Mouse (Mus musculus) splenic B cell, adult 2 months (primary cell): ENCODE measurements around the gene Rnf215.
"Not testable (repeated sequence)": the region's sequence is repeated elsewhere in the genome, so short reads cannot be mapped to it uniquely, and the experiment has no call there.

Source experiments
- DNase-seq: peaks from one replicate; pipeline ENCODE4 v3.0.0-alpha.2; 2011; ENCODE audit warnings: low read depth, low spot score
- H3K27me3 ChIP-seq: 2 replicates; pipeline ENCODE4 v1.6.1; 2012; ENCODE audit warnings: mild to moderate bottlenecking, low read length, moderate library complexity, mixed read lengths; ENCODE audit not compliant: control insufficient read depth, poor library complexity, insufficient read depth, severe bottlenecking
- H3K36me3 ChIP-seq: 2 replicates; pipeline ENCODE4 v1.6.1; 2012; ENCODE audit warnings: mild to moderate bottlenecking, low read length, moderate library complexity, mixed read lengths; ENCODE audit not compliant: control insufficient read depth, poor library complexity, insufficient read depth, severe bottlenecking

The Rnf215 gene

DNA sequence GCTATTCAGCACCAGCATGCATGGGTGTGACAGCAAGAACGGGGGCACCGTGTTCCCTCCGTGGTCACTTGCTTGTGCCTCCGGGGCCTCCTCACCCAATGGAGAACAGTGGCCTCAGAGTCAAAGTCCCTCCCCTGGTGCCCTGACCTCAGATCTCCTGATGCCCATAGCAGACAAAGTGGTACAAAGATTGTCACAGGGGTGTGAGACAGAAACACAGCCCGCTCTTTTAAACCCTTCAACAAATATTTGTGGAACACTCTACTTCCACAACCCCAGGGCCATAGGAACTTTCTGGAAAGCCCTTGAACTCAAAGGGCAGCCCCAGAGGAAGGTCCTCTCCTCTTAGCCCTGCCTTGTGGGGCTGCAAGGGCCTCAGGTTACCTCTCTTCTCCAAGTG is 12.8 kb upstream of the Rnf215 start:
- Histone ChIP-seq H3K27me3 (no peaks in the 10 kb centered on the region), H3K36me3 (no peaks in the 10 kb centered on the region)
- DNase-seq = no peak

DNA sequence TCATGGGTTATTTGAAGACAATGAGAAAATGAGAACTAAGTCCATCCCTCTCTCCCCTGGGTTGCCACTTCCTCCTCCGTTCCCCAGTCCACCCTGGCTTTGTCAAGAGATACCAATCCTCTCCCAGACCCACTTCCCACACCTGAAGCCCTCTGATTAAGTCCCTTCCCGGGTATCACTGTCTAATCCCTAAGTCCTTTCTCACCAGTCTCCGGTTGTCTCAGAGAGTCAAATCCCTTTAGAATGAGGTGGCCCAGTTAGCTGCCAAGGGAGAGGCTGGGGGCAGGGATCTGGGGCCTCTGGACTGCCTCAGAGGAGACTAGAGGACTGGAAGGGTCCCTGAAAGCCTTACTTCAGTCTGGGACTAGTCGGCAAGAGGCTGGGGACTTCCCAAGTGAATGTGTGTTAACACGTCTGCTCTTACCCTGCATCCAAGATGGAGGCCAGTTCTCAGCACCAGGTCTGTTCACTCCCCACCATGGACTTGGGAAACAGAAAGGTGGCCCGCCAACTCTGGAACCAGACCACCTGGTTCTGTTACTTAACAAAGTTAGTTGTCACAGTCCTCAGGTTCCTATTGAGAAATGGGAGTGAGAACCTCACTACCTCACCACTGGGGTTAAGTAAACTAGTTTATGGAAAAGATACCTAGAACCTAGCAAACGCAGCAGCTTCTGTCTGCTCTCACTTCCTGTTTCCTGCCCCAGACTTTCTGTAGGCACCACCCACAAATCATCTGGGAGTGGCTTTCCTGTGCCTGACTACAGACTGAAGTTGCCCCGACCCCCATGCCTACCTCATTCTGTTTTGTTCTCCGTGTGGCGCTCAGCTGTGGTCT is 12.0 kb upstream of the Rnf215 start, which contains the start of gene Sec14l2:
Gene Sec14l2, minus strand, starts transcription at position 674 of the 838 bp plus-strand sequence.
- Histone ChIP-seq H3K36me3 (no peaks in the 10 kb centered on the region), H3K27me3 (no peaks in the 10 kb centered on the region)
- DNase-seq = peak; percentile 70

DNA sequence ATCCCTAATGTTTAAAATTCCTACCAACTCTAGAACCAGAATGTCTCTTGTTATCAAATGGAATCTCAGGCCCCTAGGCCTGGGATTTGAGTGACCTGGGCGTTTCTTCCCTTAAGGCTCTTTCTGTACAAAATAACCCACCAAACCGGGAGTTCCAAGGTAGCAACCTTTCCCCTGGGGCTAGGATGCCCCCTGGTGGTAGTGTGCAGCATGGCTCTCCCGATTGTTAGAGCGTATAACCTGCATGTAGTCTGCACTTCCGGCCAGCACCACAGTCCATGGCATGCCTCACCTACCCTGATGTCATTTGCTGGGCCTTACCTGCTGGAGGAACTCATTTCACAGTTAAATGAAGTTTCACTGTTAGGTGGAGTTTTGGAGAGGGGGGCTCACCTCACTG is 11.1 kb upstream of the Rnf215 start:
- Histone ChIP-seq H3K27me3 (no peaks in the 10 kb centered on the region), H3K36me3 (no peaks in the 10 kb centered on the region)
- DNase-seq = peak; percentile 63

DNA sequence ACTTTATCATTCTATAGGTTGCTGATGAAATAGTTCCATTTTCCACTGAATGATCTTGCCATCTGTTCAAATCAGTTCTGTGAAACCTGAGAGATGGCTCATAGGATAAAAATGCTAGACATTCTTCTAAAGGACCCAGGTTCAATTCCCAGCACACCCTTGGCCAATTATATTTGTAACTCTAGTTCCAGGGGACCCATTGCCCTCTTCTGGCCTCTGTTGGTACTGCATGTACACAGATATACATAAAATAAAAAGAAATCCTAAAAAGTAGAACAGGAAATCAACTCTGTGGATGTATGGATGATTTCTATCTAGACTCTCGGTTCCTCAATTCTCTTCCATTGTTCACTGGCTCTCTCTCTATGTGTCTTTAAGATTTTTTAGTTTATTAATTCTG is 7.9 kb upstream of the Rnf215 start:
- DNase-seq = peak; percentile 27

DNA sequence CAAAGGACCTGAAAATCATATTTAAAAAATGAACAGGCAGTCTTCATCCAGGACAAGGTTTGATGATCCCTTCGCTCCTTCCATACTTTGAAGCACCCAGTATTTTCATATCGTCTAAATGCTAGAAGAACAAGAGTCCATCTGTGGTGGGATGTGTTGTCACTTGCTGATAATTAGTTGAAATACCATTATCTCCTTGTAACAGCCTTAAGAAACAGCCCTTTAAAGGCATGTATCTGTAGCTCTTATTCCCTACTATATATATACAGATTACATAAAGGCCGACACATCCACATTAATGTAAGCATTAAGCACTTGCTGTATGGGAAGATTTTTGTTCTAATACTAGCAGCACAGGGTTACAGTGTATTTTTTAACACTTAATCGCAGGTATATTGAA is 6.5 kb upstream of the Rnf215 start:
- H3K36me3 ChIP-seq, H3K27me3 ChIP-seq, DNase-seq: not testable (repeated sequence)

More for the DNA sequence above, 7.9 kb upstream of the Rnf215 start:
- no peaks in the 10 kb centered on the region for H3K36me3 ChIP-seq
- no peaks in the 10 kb centered on the region for H3K27me3 ChIP-seq

DNA sequence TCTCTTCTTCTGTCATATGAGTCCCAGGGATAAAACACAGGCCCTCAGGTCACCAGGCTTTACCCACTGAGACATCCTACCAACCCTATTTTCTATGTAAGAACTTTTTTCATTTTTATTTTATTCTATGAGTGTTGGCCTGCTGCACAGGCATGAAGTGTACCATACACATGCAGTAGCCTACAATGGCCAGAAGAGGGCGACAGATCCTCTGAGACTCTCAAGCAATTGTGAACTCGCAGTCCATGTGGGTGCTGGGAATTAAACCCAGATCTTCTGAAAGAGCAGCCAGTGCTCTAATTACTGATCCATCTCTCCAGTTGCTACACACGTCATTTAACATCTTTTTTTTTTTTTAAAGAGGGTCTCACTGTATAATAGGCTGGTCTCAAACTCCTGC is 1.6 kb upstream of the Rnf215 start:
- peak; percentile 69 for DNase-seq
- no peaks in the 10 kb centered on the region for H3K27me3 ChIP-seq
- no peaks in the 10 kb centered on the region for H3K36me3 ChIP-seq

DNA sequence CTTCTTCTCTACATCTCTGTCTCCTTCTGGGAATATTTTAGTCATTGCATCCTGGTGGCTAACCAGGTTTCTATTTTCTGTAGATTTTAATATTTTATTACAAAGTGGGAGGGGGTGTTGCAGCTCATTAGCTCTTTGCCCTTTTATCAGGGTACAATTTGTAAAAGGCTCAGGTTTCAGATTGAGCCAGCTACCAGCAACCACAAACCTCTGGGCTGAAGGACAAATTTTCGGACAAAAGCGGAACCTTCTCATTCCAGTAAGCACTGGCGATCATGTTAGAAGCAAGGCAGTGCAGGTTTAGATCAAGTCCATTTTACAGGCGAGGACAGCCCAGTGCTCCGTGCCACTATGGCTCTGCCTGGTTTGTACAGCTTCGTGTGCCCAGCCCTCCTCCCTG is 602 bp upstream of the Rnf215 start:
- Histone ChIP-seq H3K36me3 (no peaks in the 10 kb centered on the region), H3K27me3 (no peaks in the 10 kb centered on the region)
- DNase-seq = peak; percentile 17

DNA sequence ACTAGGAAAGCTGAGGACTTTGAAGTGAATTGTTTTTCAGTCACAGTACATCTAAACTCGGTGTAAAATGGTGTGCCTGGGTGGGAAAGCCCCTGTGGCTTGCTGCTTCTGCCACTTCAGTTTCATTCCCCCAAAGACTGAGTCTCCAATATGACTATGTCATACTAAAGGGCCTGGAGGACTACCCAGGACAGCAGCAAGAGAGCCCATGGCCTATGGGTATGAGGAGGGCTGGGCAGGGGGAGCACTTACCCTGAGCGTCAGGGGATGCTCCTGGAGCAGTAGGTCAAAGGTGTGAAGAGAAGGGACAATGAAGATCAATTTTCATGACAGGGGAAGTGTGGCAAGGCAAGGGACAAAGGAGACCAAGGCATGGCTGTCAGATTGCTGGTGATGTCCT is 4.0 kb downstream of the Rnf215 start:
- no peak for DNase-seq
- no peaks in the 10 kb centered on the region for H3K27me3 ChIP-seq
- H3K36me3 ChIP-seq = no peaks in the 10 kb centered on the region; the same call in 1 of the 2 replicates

DNA sequence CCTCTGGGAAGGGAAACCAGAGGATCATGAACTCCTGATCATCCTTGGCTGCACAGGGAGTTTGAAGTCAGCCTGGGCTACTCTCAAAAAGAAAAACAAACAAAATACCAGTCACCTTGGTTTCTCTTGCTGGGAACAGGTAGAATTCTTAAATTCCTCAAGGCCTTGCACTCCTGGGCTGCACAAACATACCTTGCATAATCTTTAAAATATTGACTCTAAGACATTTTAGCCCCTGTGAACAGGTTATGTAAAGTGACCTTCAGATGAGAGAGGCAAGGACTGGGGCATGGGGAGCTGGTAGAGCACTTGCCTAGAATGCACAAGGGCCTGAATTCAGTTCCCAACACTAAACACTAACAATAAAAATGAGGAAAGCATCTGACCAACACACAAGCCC is 6.5 kb downstream of the Rnf215 start:
- no peak for DNase-seq
- Histone ChIP-seq H3K27me3 (no peaks in the 10 kb centered on the region), H3K36me3 (peaks cover 2% of the 10 kb centered on the region; the same call in 1 of the 2 replicates)

DNA sequence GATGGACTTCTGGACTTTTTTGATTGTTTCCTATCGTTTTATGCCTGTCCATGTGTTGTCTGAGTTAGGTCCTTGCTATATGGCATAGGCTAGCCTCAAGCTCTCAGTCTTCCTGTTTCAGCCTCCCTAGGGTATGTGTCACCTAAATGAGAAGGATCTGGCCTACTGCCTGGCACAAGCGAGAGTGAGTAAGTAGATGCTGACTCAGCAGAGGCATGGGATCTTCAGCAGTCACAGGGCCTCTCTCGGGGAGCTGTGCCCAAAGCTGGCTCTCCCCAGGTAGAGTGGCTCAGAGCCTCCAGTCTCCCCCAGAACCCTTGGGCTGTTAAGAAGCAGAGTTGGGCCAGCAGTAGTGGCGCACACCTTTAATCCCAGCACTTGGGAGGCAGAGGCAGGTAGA is 7.3 kb downstream of the Rnf215 start:
- peaks cover 2% of the 10 kb centered on the region; the same call in 1 of the 2 replicates for H3K36me3 ChIP-seq
- H3K27me3 ChIP-seq = no peaks in the 10 kb centered on the region
- DNase-seq = no peak

DNA sequence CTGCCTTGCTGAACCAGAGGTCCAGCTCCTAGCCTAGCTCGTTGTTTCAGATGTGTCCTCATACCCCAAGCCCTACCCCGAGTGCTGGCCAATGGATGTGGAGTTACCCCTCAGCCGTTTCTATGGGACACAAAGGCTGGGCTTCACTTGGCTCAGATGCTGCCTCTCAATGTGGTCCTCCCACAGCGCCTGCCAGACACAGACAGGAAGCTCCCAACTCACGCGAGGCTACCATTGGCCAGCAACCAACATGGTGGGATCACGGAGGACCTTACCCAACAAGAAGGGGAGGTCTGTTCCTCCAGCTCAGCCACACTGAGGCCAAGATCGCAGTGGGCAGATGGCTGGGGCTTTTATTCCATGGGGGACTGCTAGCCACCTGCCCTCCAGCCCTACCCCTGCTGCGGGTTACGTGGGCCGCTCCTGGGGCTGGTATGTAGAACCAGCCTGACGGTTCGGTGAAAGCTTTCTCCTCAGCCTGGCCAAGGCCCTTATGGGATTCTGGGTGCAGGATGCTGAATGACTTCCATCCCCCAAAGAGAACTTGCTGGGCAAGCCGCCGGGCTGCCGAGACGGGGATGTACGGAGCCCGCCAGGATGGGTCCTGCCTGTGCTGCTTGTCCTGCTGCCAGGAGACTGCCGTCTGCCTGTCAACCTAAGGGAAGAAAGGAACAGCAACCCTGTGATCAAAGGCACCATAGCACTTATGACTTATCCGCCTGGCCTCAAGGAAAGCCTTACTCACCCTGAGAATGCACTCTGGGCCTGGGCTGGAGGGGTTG is 8.5 kb downstream of the Rnf215 start:
- Histone ChIP-seq H3K36me3 (peaks cover 2% of the 10 kb centered on the region; the same call in 1 of the 2 replicates), H3K27me3 (no peaks in the 10 kb centered on the region)
- DNase-seq = no peak

DNA sequence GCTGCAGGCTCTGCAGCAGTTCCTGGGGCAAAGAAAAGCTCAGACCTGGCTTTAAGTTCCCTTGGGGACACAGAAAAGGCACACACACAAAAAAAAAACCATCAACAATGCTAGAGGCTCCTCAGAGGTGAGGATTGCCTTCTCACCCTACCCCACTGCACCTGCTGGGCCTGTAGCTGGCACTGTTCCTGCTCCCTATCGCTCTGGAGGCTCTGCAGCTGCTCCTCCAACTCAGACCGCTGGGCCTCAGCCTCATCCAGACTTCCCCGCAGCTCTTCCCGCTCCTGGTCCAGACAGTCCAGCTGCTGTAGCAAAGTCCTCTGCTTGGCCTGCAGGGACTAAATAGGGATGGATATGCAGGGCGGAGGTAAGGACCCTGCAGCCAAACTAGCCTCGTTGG is 11.4 kb downstream of the Rnf215 start:
- Histone ChIP-seq H3K36me3 (peaks cover 2% of the 10 kb centered on the region), H3K27me3 (no peaks in the 10 kb centered on the region)
- DNase-seq = no peak

DNA sequence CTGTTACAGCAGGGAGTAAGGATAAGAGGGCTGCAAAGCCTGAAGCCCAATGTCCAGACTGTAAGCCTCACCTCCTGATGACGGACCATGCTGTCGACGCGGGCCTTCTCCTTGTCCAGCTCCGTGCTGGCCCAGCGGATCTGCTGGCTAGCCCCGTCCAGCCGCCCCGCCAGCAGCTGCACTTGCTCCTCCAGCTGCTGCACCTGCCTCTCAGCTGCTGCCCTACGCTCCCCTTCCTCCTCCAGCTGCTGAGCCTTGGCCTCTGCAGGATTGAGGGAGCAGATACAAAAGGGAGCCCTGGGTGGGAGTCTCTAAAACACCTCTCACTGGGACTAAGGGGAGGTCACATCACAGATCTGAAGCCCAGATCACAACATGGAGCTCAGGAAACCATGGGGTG is 12.1 kb downstream of the Rnf215 start:
- Histone ChIP-seq H3K27me3 (no peaks in the 10 kb centered on the region), H3K36me3 (peaks cover 2% of the 10 kb centered on the region)
- DNase-seq = no peak

DNA sequence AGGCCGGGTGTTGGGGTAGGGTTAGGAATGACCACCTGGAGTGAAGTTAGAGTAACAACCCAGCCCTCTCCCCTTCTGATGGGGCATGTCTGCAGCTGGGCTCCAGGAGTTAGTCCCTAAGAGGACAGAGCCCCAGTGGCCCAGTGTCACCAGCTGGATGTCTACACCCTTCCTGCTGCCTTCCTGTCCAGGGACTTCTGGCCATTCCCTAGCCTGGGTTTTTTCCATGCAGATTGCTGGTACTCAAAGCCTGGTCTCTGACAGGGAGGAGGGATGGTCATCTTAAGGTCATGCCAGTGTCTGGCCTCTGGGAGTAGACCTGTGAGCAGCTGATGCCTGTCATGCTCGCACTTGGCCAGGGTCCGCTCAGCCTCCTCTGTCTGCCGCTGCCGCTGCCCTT is 13.1 kb downstream of the Rnf215 start:
- no peak for DNase-seq
- Histone ChIP-seq H3K27me3 (no peaks in the 10 kb centered on the region), H3K36me3 (peaks cover 2% of the 10 kb centered on the region; the same call in 1 of the 2 replicates)

DNA sequence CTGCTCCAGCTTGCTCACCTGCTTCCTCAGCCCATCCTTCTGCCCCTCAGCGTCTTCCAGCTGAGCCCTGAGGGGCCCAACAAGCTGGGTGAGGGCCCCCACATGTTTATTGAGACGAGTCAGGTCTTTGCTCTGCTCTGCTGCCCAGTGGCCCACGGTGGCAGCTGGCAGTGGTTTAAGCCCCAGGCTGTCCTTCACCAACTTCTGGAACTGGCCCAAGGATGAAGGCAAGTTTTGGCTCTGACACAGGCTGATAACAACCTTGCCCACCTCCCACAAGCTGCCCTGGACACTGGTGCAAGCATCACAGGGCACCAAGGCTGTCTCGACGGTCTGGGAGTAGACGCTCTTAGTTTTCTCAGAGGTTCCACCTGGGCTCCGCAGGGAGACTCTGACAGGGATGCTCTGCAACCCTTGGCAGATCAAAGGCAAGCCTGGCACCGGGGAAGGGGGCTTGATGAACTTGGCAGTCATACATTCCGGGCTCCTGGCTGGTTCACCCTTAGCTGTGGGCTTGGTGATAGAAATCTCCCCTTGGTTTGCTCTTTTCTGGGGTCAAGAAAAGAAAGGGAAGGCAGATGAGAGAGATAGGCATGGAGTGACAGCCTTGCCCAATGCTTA is 13.6 kb downstream of the Rnf215 start:
- DNase-seq = no peak
- Histone ChIP-seq H3K27me3 (no peaks in the 10 kb centered on the region), H3K36me3 (peaks cover 2% of the 10 kb centered on the region; the same call in 1 of the 2 replicates)
